Mouse (Mus musculus): ENCODE measurements at regions not wholly inside any gene's neighbourhood (a gene's known extent, or its start where the extent isn't known, plus 50 kb on each side); places are given as distances from the start of the nearest gene placed in this dataset.
"Not testable (repeated sequence)": the region's sequence is repeated elsewhere in the genome, so short reads cannot be mapped to it uniquely, and the experiment has no call there.

- H3K4me2 ChIP-seq (ENCODE audit: low read depth, low read length): no peak overlapping the region
- no peak for TF ChIP-seq EP300 (IDR thresholded peaks at IDR 0.05; ENCODE audit: low read depth)
- TF ChIP-seq CTCF (IDR thresholded peaks at IDR 0.05; ENCODE audit: low read depth): no peak
- no peaks in the 10 kb centered on the region for H3K36me3 ChIP-seq (replicated peaks; ENCODE audit: control insufficient read depth, insufficient read depth, low read length)
- no peak overlapping the region for H3K27ac ChIP-seq (ENCODE audit: low read depth)
- WGBS: 37% methylated on average over 1 of the region's 1 CpGs
- DNase-seq (ENCODE audit: low spot score) (no peak), ATAC-seq (ENCODE audit: insufficient read depth, low read depth) (no peak)
- no peak overlapping the region for H3K4me3 ChIP-seq (ENCODE audit: low read depth, low read length)
- no peaks in the 10 kb centered on the region for H3K4me1 ChIP-seq (ENCODE audit: control insufficient read depth, insufficient read depth)
- no peaks in the 10 kb centered on the region for H3K9me3 ChIP-seq (replicated peaks; ENCODE audit: control insufficient read depth, low read length)
- H3K9ac ChIP-seq (replicated peaks; ENCODE audit: low read depth, low read length): no peak overlapping the region
- no peaks in the 10 kb centered on the region for H3K27me3 ChIP-seq (ENCODE audit: control insufficient read depth, insufficient read depth, low read length)
Observed at GRCm38 (mm10) chr8:8959787-8960093, 269.4 kb upstream of the Arglu1 start.

GRCm38 (mm10) chr8:8959021-8959786 is 268.9 kb upstream of the Arglu1 start:
- H3K4me1 ChIP-seq (ENCODE audit: control insufficient read depth, insufficient read depth): no peaks in the 10 kb centered on the region
- no peak for TF ChIP-seq CTCF (IDR thresholded peaks at IDR 0.05; ENCODE audit: low read depth)
- TF ChIP-seq EP300 (IDR thresholded peaks at IDR 0.05; ENCODE audit: low read depth): no peak
- no peak overlapping the region for H3K27ac ChIP-seq (ENCODE audit: low read depth)
- no peak overlapping the region for H3K4me3 ChIP-seq (ENCODE audit: low read depth, low read length)
- no peaks in the 10 kb centered on the region for H3K36me3 ChIP-seq (replicated peaks; ENCODE audit: control insufficient read depth, insufficient read depth, low read length)
- H3K9me3 ChIP-seq (replicated peaks; ENCODE audit: control insufficient read depth, low read length): no peaks in the 10 kb centered on the region
- no peaks in the 10 kb centered on the region for H3K27me3 ChIP-seq (ENCODE audit: control insufficient read depth, insufficient read depth, low read length)
- WGBS: 50% methylated on average over 8 of the region's 8 CpGs
- no peak overlapping the region for H3K4me2 ChIP-seq (ENCODE audit: low read depth, low read length)
- no peak for DNase-seq (ENCODE audit: low spot score)
- H3K9ac ChIP-seq (replicated peaks; ENCODE audit: low read depth, low read length): no peak overlapping the region
- no peak for ATAC-seq (ENCODE audit: insufficient read depth, low read depth)

- not testable (repeated sequence) for H3K9me3 ChIP-seq (replicated peaks; ENCODE audit: control insufficient read depth, low read length)
Observed at GRCm38 (mm10) chr8:8958140-8958539, 267.8 kb upstream of the Arglu1 start.

GRCm38 (mm10) chr8:8952212-8952611 is 261.9 kb upstream of the Arglu1 start:
- H3K27me3 ChIP-seq (ENCODE audit: control insufficient read depth, insufficient read depth, low read length): no peaks in the 10 kb centered on the region
- no peak for ATAC-seq (ENCODE audit: insufficient read depth, low read depth)

More at GRCm38 (mm10) chr8:8958140-8958539, 267.8 kb upstream of the Arglu1 start:
- 74% methylated on average over 8 of the region's 8 CpGs for WGBS
- not testable (repeated sequence) for H3K4me2 ChIP-seq (ENCODE audit: low read depth, low read length); ATAC-seq (ENCODE audit: insufficient read depth, low read depth); H3K27me3 ChIP-seq (ENCODE audit: control insufficient read depth, insufficient read depth, low read length); DNase-seq (ENCODE audit: low spot score); H3K9ac ChIP-seq (replicated peaks; ENCODE audit: low read depth, low read length); H3K36me3 ChIP-seq (replicated peaks; ENCODE audit: control insufficient read depth, insufficient read depth, low read length); H3K4me3 ChIP-seq (ENCODE audit: low read depth, low read length); H3K27ac ChIP-seq (ENCODE audit: low read depth); H3K4me1 ChIP-seq (ENCODE audit: control insufficient read depth, insufficient read depth)

GRCm38 (mm10) chr8:8951186-8951585 is 260.9 kb upstream of the Arglu1 start:
- Histone ChIP-seq H3K4me3 (ENCODE audit: low read depth, low read length) (no peak overlapping the region), H3K4me2 (ENCODE audit: low read depth, low read length) (no peak overlapping the region), H3K9me3 (replicated peaks; ENCODE audit: control insufficient read depth, low read length) (no peaks in the 10 kb centered on the region), H3K9ac (replicated peaks; ENCODE audit: low read depth, low read length) (no peak overlapping the region), H3K4me1 (ENCODE audit: control insufficient read depth, insufficient read depth) (0 out of 2 replicates have a peak, but pooled peaks cover 3% of the 10 kb centered on the region), H3K36me3 (replicated peaks; ENCODE audit: control insufficient read depth, insufficient read depth, low read length) (no peaks in the 10 kb centered on the region), H3K27me3 (ENCODE audit: control insufficient read depth, insufficient read depth, low read length) (no peaks in the 10 kb centered on the region), H3K27ac (ENCODE audit: low read depth) (no peak overlapping the region)
- ATAC-seq (ENCODE audit: insufficient read depth, low read depth) (no peak), DNase-seq (ENCODE audit: low spot score) (no peak)
- WGBS: 30% methylated on average over 9 of the region's 9 CpGs
- TF ChIP-seq CTCF (IDR thresholded peaks at IDR 0.05; ENCODE audit: low read depth) (no peak), EP300 (IDR thresholded peaks at IDR 0.05; ENCODE audit: low read depth) (no peak)

More at GRCm38 (mm10) chr8:8952212-8952611, 261.9 kb upstream of the Arglu1 start:
- Histone ChIP-seq H3K27ac (ENCODE audit: low read depth) (no peak overlapping the region), H3K9ac (replicated peaks; ENCODE audit: low read depth, low read length) (no peak overlapping the region), H3K4me3 (ENCODE audit: low read depth, low read length) (no peak overlapping the region), H3K4me2 (ENCODE audit: low read depth, low read length) (no peak overlapping the region), H3K9me3 (replicated peaks; ENCODE audit: control insufficient read depth, low read length) (no peaks in the 10 kb centered on the region), H3K36me3 (replicated peaks; ENCODE audit: control insufficient read depth, insufficient read depth, low read length) (no peaks in the 10 kb centered on the region), H3K4me1 (ENCODE audit: control insufficient read depth, insufficient read depth) (0 out of 2 replicates have a peak, but pooled peaks cover 3% of the 10 kb centered on the region)
- no peak for DNase-seq (ENCODE audit: low spot score)
- TF ChIP-seq EP300 (IDR thresholded peaks at IDR 0.05; ENCODE audit: low read depth) (no peak), CTCF (IDR thresholded peaks at IDR 0.05; ENCODE audit: low read depth) (no peak)
- WGBS: 41% methylated on average over 4 of the region's 4 CpGs
